Mouse (Mus musculus) A20 (cell line): ENCODE measurements around the gene Hhat.
A peak's percentile ranks its signal among the peaks of the same experiment; 100 is the strongest.

Experiments
- DNase-seq: peaks from one replicate; pipeline ENCODE4 v3.0.0-alpha.2; 2011; ENCODE audit warnings: low read depth, low spot score

Hhat gene

DNA sequence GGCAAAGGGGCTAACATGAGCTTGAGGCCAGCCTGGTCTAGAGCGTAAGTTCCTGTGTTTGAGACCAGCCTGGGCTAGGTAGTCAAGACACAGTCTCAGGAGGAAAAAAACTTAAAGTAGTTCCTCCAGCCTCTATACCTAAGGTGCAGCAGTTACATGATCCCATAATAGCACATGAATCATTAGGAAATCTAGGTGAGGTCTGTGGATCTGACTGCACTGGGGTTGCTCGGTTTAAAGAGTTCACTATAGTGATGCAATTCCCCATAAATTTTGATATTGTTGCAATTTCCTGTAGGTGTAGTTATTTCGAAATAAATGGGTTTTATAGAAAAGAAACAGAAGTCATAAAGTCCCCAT is 26.2 kb downstream of the Hhat start:
- no peak for DNase-seq

DNA sequence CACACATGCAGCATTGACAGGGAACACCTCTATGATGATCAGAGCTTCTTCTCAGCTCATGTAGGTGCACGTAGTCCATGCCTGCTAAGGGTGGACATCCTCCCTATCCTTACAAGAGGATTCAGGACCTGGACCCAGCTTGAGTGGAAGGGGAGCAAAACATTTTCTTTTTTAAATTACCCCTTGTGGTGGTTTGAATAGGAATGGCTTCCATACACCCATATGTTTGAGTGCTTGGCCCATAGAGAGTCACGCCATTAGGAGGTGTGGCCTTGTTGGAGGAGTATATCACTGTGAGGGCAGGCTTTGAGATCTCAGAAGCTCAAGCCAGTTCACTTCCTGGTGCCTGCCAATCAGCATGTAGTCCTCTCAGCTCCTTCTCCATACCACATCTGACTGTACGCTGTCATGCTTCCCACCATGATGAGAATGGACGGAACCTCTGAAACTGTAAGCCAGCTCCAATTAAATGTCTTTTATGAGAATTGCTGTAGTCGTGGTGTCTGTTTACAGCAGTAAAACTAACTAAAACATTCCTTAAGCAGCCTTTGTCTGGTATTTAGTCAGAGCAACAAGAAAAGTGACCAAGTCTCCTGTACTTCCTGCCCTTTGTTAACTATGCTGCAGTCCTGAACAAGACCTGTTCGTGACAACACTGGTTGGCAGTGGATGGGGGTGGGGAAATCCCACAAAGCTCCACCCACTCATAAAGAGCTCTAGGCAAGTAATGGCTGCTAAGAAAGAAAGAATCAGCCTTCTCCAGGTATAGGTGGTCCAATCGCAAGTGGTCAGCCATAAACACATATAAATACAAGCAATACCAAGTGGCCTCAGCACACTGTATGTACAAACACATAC is 28.4 kb downstream of the Hhat start:
- DNase-seq: no peak

DNA sequence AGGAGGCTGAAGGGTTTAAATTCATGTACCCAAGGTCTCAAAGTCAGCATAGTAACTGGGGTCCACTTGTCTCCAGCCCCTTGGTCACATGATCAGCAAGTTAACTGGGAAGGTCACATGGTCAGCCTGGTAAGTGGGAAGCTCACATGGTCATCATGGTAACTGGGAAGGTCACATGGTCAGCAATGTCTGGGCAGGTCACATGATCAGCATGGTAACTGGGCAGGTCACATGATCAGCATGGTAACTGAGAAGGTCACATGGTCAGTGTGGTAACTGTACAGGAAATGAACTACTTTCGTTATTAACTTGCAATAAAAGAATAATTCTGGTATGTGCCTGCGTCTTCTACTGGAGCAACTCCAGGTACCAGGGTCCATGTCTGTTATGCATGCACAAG is 29.1 kb downstream of the Hhat start:
- no peak for DNase-seq

DNA sequence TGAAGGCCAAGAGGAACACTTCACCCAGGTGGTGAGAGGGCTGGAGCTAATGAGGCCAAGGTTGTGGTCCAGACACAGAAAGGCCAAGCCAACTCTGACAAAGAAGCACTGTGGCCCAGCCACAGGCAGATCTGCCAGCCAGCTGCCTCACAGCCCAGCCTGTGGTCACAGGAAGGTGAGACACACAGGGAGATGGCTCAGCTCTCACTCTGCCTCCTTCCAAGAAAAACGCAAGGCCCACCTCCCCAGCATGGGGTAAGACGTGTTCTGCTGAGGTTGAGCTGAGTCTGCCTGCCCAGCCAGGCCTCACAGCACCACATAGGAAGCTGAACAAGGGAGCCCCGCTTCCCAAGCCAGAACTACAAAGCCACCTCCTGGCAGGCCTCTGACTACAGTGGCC is 34.5 kb downstream of the Hhat start:
- DNase-seq: no peak

DNA sequence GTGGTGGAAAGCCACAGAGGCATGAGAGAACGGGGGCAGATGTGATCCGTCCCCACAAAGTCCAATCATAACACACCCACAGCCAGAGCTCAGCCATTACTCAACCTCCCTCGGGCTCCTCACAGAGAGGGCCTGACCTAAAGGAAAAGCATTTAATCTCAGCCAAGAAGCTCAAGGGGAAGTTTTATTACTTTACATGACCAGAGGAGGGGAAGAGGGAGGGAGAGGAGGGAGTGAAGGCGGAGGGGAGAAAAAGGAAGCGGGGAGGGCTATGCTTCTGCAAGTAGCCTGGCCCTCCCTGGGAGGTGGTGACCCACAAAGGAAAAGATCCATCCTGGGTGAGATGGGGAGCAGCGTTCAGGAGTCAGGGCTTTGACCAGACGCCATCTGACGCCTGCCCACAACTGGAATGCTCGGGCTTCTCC is 35.0 kb downstream of the Hhat start:
- DNase-seq: no peak

DNA sequence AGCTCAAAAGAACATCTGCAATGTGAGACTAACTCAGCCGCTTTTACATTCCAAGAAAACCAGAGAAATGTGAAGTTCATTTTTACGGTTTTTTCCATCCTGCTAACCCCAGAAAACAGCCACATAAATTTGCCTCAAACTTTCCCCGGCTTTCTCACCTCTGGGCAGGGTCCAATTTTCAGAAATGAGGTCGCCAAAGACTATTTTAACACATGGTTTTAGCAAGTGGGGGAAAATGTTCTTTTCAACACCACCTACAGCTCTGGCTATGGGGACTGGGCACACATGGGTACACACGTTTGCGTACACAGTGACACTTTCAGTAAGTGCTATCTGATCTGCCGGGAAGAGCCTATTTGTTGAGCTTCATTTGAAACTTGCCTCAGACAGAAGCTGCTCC is 40.5 kb downstream of the Hhat start:
- no peak for DNase-seq

DNA sequence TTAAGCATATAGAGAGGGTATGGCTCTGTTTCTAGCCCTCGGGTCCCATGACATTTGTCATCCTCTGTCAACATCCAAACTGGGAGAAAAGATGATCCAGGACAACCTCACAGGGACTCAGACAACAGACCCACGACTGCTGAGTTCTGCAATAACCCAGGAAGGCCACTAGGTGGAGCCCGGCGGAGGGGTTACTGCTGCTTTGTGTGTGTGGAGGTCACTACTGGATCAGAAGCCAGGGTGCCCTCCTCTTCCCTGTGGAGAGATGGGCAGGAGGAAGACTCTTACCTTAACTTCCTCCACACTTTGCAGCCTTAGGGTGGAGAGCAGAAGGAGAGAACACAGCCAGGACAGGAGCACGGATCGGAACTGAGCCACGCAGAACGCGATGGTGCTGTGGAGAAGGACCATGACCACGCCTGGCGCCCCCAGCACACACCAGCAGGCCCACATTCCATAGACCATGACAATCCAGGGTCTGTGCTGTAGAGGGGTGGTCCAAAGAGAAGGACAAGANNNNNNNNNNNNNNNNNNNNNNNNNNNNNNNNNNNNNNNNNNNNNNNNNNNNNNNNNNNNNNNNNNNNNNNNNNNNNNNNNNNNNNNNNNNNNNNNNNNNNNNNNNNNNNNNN is 43.9 kb downstream of the Hhat start:
- peak; percentile 42 for DNase-seq

DNA sequence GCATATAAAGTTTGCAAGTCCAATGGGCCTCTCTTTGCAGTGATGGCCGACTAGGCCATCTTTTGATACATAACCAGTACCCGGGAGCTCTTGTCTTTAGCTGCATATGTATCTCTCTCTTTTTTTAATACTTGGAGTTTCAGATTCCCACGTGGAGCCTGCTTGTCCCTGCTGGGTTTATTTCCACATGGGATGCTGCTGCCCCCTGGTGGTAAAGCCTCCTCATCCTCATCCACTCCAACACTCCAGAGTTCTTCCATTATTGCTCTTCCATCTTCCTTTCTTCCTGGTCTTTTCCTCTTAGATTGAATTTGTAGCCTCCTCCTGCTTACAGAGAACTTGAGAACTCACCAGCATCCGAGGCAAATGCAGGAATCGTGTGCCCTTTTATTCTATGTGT is 48.9 kb downstream of the Hhat start:
- peak; percentile 32 for DNase-seq

DNA sequence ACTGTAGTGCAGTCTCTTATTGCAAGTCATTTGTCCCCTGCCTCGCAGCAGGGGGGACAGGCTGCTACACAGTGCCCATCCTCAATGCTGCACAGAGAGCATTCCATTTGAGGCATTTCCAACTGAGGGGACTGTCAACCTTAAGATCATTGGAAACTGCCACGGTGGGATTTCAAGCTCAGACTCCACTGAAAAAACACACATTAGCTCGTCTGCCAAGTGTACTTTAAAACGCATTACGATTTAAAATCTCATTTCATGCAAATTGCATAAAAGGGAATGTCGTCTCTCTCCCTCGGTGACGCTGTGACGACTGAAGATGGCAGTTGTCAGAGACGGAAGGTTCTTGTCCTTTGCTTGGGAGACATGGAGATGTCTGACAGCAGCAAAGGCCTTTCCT is 50.9 kb downstream of the Hhat start:
- DNase-seq: no peak

DNA sequence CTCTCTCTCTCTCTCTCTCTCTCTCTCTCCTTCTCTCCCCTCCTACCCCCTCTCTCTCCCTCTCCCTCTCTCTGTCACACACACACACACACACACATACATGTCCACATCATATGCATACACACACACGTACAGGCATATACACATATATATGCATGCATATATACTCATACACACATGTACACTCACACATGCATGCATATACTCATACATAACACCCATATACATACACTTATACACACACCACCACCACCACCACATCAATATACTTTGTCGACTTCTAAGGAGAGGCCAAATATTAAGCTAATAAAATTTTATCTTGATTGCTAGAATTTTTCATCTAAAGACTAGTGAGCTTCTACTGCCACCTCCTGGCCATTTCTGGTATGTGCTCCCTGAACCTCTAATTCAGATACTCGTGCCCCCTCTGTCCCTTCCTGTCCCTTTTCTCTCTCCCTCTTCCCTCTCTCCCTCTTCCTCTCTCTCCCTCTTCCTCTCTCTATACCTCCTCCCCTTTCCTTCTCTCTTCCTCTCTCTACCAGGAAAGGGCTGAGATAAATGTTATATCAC is 59.2 kb downstream of the Hhat start:
- DNase-seq: peak; percentile 49

DNA sequence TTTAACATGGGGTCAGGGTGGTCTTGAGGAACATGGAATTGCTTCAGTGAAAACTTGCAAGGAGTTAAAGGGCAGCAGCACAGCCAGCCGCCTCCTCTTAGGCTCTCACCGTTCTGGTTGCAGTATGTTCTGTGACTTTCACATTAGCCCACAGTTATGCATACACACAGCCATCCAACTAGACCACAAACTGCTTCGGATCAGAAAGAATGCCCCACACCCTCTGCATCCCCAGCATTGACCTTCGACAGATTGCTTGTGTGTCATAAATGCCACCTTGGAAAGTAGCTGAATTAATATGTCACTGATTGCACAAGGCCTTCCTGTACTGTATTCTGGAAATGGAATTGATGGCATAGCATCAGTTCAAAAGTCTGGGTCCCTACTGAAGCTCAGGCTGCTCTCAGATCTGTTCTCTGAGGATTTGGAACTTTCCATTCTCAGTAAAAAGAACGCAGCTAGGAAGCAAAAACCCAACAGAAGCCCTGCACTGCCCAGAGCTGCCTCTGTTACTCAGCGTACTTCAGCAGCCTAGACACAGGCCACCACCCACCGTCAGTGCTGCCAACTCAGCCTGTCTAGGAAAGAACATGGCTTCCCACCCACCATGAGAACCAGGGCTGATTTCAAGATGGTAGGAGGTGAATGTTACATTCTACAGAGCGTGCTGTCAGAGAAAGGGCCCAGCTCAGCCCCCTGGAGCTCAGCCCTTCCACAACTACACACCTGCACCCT is 70.5 kb downstream of the Hhat start:
- DNase-seq: no peak

DNA sequence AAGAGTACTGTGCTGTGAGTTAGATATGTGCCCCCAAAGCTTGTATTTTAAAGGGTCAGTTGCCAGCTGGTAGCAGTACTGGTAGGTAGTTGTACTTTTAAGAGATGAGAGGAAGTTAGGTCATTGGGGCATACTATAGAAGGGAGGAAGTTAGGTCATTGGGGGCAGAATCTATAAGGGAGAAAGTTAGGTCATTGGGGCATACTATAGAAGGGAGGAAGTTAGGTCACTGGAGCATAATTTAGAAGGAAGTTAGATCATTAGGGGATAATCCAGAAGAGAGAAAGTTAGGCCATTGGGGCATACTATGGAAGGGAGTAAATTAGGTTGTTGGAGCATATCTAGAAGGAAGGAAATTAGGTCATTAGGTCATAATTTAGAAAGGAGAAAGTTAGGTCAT is 71.9 kb downstream of the Hhat start:
- DNase-seq: no peak

DNA sequence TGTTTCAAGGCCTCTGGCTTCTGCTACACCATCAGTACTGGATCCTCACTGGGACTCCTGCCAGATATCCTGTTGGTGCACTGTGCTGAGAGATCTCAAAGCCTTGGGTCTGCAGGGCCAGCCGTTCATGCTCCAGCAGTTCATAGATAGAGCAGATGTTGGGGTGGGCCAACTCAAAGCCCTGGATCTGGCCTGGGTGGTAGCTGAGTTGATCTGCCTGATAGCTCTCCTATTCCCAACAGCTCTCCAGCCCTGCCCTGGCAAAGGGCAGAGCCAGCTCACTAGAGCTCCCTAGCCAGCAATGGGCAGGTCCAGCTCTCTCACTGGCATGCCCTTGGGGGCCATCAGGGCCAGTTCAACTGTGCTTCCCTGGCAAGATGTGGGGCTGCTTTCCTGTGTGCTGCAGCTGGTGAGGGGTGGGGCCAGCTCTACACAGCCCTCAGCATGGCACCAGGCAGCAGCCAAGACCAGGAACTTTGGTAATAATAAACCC is 74.6 kb downstream of the Hhat start:
- no peak for DNase-seq

DNA sequence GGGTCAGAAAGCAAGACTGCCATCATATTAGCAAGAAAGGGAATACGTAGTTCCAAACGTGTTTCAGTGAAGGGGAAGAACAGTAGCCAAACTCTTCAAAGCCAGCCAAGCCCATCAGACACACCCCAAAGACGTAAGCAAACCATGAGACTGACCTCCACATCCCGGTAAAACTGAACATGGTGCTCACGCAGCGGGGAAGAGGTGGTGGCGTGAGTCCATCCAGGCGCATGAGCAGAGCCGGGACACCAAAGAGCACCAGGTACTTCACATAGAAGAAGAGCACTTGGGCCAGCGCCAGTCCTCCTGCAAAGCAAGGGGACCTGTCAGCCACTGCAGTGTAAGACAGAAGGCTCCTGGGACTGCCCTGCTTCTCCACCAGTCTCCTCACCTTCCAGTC is 77.4 kb downstream of the Hhat start:
- no peak for DNase-seq

DNA sequence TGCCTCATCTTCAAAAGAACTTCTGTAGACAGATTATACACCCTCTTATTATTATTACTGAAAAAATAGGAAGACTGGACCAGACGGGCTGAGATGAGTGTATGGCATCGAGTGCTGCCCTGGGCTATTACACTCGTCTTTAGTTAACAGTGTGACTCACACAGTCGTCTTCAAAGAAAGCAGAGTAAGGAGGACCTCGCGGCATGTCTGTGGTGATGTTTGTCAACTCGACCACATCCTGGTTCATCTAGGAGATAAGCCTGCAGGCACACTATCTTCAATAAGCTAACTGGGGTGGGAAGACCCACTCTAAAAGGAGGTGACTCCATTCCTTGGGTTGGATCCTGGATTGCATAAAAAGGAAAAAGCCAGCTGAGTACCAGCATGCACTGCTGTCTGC is 78.0 kb downstream of the Hhat start:
- no peak for DNase-seq

DNA sequence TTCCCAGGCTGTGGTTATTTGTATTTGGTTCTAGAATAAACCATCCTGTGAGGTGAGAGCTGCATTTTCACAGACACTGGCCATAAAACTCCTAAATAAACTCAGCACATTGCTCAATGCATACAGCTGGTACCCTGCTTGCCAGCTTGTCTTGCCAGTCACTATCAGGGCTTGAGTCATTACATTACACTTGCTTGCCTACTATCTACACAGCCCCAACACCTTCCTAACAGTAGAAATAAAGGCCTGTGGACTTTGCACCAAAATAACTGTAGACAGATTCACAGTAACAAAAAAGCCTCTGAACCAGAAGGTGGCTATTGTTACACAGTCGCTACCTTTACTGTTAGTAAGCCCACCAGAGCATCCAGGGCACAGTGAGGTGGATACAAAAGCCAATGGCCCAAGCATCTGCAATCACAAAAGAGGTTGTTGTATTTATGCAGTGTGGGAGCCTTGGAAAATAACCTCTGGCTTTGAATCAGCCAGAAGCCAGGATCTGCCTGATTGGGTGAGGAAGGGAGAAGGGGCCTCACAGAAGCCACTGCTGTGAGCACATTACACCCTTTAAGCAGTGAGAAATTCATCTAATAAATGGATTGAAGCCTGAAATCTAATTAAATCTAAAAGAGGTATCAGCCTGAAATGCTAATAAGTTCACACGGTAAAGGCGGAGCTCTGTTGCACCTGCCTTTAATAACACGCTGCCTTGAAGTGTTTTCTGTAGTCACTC is 88.6 kb downstream of the Hhat start:
- DNase-seq: no peak

DNA sequence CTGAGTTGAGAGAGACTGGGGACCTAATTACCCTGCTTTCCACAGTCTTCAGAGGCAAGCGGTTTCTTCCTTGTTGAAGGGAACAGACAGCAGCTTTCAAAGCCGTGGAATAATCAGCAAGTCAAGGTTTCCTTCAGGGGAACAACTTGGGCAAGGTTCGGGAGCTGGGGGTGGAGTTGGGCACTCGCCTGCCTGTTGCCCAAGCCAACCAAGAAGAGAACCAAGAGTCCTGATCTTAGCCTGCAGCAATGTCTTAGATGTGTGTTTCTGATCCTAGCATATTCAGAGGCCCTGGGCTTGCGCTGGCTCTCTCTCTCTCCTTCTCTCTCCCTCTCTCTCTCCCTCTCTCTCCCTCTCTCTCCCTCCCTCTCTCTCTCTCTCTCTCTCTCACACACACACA is 93.8 kb downstream of the Hhat start:
- no peak for DNase-seq

DNA sequence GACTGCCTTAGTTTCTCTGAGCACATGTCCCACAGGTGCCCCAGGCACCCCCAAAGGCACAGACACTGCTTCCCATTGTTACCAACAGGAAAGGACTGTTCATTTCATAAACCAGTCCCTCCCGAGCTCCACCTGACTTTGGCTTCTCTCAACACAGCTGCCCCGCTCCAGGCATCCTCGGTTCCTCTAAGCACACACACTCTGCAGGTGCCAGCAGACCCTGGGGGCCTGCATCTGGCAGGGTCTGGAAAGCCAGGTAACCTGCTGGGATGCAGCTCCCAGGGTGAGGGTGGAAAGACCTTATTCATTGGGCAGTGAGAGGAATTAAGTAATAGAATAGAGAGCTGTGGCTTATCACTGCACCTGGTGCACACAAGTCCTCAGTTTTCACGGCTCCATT is 107.4 kb downstream of the Hhat start:
- DNase-seq: no peak

DNA sequence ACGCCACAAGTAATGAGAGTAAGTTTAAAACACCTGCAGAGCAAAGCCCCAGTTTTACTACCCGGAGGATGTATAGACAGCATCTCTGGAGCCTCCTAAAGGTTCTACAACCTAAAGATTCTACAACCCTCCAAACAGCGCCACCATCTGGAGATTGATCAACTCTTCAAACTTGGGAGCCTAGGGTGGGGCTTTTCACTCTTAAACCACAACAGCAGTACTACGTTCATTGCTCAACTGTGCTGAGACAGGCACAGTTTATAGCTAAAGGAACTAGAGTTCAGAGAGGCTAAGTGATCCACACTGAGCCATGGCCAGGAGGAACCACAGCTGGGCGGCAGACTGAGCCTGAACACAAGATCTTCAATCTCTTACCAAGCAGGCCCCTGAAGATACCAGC is 107.9 kb downstream of the Hhat start:
- peak; percentile 34 for DNase-seq

DNA sequence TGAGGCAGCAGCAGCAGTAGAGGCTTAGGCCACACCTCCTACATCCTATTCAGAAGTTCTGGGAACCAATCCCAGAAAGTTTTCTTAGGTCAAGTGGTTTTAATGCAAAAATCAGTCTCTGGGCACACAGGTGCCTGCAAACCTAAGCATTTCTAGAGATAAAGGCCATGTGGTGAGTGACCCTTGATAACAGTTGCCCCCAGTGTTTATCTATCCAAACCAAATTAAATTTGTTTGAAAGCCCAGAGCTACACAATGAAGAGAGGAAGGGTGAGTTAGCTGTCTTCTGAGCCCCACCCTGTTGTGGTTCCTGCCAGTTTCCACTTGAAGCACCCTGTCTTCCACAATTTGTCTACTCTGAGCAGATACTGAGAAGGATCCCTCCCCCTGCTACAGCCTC is 109.4 kb downstream of the Hhat start:
- DNase-seq: no peak

DNA sequence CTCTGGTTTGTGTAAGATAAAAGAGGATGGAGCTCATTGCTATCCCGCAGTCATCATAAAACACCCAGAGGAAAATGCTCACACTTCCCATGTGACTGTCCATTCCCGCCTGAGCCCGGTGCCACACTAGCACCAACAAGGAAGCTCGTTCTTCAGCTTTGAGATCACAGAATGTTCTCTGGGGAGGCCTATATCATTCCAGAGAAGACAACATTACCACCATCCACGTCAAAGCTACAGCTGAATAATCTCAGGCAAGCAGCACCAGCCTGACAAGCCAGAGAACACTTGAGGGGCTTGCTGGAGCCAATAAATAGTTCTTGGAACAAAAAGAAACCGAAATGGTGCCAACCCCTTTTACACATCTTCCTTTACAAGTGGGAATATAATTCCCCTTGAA is 113.6 kb downstream of the Hhat start:
- no peak for DNase-seq
